Mouse (Mus musculus) forebrain, embryonic 15.5 days (tissue): ENCODE data around the gene Pak6. TPM values are rescaled to one million over a fixed set of nuclear protein-coding genes. Genes with fewer than 3 reads are reported as not detected.

ENCODE experiments used
- ATAC-seq: fragments of 200-750 bp; cut with Nextera tagmentation; replicated peaks from 2 replicates; pipeline ENCODE4 v1.8.0; 2017; ENCODE audit warnings: mild to moderate bottlenecking, moderate TSS enrichment, moderate library complexity
- H3K27ac ChIP-seq: fragments of 300-500 bp; sonication (generic); replicated peaks from 2 replicates; pipeline ENCODE4 v1.5.1; 2015; ENCODE audit warnings: mild to moderate bottlenecking, inconsistent platforms
- H3K27me3 ChIP-seq: fragments of 300-500 bp; sonication (generic); 2 replicates; pipeline ENCODE4 v1.6.1; 2015; ENCODE audit warnings: inconsistent platforms
- H3K36me3 ChIP-seq: fragments of 300-500 bp; sonication (generic); 2 replicates; pipeline ENCODE4 v1.6.1; 2015; ENCODE audit warnings: mild to moderate bottlenecking, inconsistent platforms
- H3K4me1 ChIP-seq: fragments of 300-500 bp; sonication (generic); 2 replicates; pipeline ENCODE4 v1.6.1; 2015; ENCODE audit warnings: inconsistent platforms
- H3K4me2 ChIP-seq: fragments of 300-500 bp; sonication (generic); replicated peaks from 2 replicates; pipeline ENCODE4 v1.6.1; 2015; ENCODE audit warnings: mild to moderate bottlenecking, inconsistent platforms
- H3K4me3 ChIP-seq: fragments of 300-500 bp; sonication (generic); 2 replicates; pipeline ENCODE4 v1.5.1; 2015; ENCODE audit warnings: mild to moderate bottlenecking, inconsistent platforms
- H3K9ac ChIP-seq: fragments of 300-500 bp; sonication (generic); replicated peaks from 2 replicates; pipeline ENCODE4 v1.6.1; 2015; ENCODE audit warnings: mild to moderate bottlenecking, inconsistent platforms
- H3K9me3 ChIP-seq: fragments of 300-500 bp; sonication (generic); 2 replicates; pipeline ENCODE4 v1.6.1; 2016; ENCODE audit warnings: inconsistent platforms
- WGBS: fragments of 180-500 bp; shearing (Covaris S2); methylation state at CpG from one replicate; pipeline ENCODE4 v1.1.7; 2015; ENCODE audit warnings: mixed read lengths; 5-methylcytosine and 5-hydroxymethylcytosine counted together
- polyA plus RNA-seq: library from polyadenylated mRNA; unstranded; fragments of >200 nt; fragmentation: Nextera tagmentation; extraction: Ambion mirVana; gene quantifications from 2 replicates; pipeline ENCODE4 v1.2.1, GENCODE M21; 2015

The Pak6 gene
- polyA plus RNA-seq, 1 experiment from 2014 or later = 29.2 TPM

DNA sequence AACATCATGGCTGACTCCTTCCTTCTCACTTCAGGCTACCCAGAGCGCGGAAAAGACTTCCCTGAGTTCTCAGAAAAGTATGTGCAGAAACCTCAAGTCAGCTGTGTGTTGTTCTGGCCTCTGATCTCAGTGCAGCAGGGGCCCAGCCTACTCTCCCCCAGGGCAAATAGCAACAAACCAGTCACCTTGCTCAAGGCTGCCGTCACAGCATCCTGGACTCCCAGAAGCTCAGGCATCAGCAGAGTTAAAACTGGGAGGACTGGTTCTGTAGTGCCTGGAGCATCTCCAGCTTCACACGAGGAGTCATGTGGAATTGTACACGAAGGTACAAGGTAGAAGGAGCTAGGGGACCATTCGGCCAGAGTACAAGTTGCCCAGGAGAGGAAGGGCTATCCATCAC, 6.1 kb downstream of the Pak6 start:
- no peak for ATAC-seq
- Histone ChIP-seq H3K4me2 (no peak overlapping the region), H3K27ac (no peak overlapping the region), H3K9me3 (no peaks in the 10 kb centered on the region), H3K9ac (no peak overlapping the region), H3K4me3 (no peak overlapping the region), H3K27me3 (no peaks in the 10 kb centered on the region), H3K36me3 (no peaks in the 10 kb centered on the region), H3K4me1 (peaks cover 26% of the 10 kb centered on the region)
- 69% methylated on average over 6 of the region's 6 CpGs for WGBS

DNA sequence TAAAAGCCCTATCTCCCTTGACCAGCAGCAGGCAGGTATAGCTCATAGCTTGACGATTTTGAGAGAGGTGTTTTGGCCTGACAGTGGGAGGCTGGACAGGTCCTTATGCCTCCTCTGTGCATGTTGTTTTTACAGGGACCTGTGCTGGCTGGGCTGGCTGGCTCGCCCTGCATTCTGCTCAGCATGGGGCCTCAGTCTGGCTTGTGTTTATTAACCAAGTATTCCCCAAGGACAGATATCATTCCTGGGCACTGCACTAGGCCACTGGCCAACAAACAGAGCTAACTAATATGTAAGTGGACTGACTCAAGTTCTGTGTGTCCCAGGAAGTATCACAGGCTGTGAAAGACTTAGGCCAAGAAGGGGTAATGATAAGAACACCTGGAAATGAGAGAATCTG, 6.7 kb downstream of the Pak6 start:
- 36% methylated on average over 2 of the region's 2 CpGs for WGBS
- Histone ChIP-seq H3K4me2 (no peak overlapping the region), H3K27me3 (peaks cover 1% of the 10 kb centered on the region; the same call in 1 of the 2 replicates), H3K27ac (no peak overlapping the region), H3K9ac (no peak overlapping the region), H3K4me3 (no peak overlapping the region), H3K36me3 (no peaks in the 10 kb centered on the region), H3K9me3 (no peaks in the 10 kb centered on the region), H3K4me1 (peaks cover 21% of the 10 kb centered on the region)
- no peak for ATAC-seq

DNA sequence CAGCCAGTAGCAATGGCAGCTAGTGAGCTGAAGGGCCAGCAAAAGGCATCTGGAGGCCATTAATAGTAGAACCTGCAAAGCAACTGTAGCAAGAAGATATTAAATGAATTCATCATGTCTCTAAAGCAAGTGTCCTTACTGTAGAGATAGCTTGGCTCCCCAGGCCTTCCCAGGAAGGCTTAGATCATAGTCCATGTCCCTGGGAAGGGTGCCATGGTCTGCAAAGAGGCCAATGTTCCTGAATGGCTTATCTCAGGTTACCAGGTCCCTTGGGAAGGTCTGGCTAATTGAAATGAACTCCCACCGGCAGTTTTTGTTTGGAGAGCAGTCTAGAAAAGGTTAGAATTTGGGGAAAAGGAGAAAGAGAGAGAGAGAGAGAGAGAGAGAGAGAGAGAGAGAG, 8.6 kb downstream of the Pak6 start:
- 69% methylated on average over 1 of the region's 1 CpGs for WGBS
- ATAC-seq = no peak
- Histone ChIP-seq H3K4me3 (no peak overlapping the region), H3K4me1 (peaks cover 9% of the 10 kb centered on the region), H3K4me2 (no peak overlapping the region), H3K27ac (no peak overlapping the region), H3K9ac (no peak overlapping the region), H3K36me3 (no peaks in the 10 kb centered on the region), H3K27me3 (peaks cover 18% of the 10 kb centered on the region; the same call in 1 of the 2 replicates), H3K9me3 (no peaks in the 10 kb centered on the region)

DNA sequence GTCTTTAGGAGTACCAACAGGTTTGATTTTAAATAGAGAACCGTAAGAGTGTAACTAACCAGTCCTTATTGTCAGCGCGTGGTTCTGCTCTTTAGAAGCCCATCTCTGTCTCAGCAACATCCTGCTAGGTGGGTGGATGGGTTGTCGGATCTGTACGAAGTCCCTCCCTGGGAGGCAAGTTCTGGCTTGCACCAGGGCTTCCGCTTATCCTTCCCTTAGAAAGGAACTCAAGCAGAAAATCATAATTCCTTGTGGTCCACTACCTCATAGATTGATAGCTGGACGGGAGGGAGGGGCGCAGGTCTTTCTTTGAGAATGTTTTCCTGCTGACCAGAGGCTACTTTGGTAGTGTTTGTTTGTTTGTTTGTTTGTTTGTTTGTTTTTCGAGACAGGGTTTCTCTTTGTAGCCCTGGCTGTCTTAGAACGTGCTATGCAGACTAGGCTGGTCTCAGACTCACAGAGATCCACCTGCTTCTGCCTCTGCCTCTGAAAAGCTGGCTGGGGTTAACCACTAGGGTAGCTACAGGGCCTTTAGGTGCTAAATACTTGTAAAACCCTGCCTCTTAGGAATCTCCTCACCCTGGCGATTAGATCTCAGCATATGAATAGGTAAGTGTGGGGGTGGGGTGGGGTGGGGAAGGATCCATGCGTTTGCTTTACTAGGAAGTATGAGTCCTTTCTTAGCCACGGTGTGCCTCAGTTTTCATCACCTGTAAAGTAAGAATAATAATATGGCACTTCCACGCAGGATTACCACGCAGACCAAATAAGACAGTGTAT, 10.8 kb downstream of the Pak6 start:
- Histone ChIP-seq H3K4me1 (peaks cover 14% of the 10 kb centered on the region), H3K9ac (no peak overlapping the region), H3K27me3 (peaks cover 35% of the 10 kb centered on the region; the same call in 1 of the 2 replicates), H3K36me3 (no peaks in the 10 kb centered on the region), H3K27ac (no peak overlapping the region), H3K4me3 (no peak overlapping the region), H3K9me3 (no peaks in the 10 kb centered on the region), H3K4me2 (no peak overlapping the region)
- ATAC-seq = no peak
- WGBS = 20% methylated on average over 15 of the region's 15 CpGs

DNA sequence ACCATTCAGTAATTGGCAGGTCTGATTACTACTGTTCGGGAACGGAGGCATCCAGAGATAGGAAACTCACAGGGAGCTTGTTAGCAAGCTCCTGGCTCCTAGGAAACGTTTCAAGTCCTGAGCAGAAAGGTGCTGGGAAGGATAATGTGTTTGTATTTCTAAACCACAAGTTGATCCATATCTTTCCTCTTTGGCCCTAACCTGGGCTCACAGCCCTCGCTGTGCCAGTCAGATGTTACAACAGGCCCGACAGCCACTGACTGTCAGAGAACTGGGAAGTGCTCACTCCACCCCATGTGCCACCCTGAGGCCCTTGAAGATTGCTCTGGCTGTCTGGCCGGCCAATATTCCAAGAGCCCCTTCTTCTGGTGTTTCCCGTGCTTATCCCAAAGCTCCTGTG, 11.4 kb downstream of the Pak6 start:
- Histone ChIP-seq H3K4me1 (peaks cover 14% of the 10 kb centered on the region), H3K9ac (no peak overlapping the region), H3K9me3 (no peaks in the 10 kb centered on the region), H3K4me2 (no peak overlapping the region), H3K4me3 (no peak overlapping the region), H3K36me3 (no peaks in the 10 kb centered on the region), H3K27me3 (peaks cover 41% of the 10 kb centered on the region; the same call in 1 of the 2 replicates), H3K27ac (no peak overlapping the region)
- 27% methylated on average over 7 of the region's 7 CpGs for WGBS
- no peak for ATAC-seq

DNA sequence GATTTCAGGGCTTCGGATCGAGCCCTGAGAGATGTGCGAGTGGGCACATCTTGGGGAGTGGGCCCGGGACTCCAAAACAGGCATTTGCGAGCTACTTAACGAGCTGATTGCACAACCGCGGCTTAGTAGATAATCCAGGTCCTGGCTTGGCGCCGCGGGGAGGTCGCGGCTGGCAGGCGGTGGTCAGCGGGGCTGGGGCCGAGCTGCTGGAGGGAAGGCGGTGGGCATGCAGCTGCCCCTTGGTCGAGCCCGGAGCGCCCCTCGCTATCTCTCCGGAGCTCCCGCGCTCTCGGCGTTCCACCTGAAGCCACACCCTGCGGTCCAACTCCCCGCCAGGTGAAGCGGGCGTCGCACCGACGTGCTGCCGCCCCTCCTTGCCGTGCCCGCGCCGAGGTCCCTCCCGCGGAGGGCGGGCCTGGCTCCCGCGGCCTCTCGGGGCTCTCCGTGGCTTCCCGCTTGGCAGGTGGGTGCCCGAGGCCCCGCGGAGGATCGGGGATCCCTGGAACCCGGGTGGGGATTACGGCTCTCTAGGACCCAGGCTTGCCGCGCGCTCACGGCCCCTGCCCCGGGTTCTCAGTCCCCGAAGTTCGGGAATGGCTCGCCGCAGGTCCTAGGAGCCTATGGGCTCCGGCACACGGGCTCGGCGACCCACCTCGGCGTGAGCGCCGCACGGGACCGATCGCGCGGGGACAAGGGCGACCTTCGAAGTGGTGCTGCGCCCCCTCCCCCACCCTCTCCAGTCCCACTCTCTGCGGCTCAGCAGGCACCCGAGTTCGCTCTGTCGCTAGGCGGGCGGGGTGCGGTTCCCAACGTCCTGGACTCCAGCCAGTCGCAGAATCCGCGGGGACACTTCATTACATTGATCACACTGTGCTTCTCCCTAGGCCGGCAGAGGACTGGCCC, 14.0 kb downstream of the Pak6 start:
- Histone ChIP-seq H3K4me1 (peaks cover 14% of the 10 kb centered on the region), H3K4me3 (peak overlapping the region; percentile 54), H3K9ac (peak overlapping the region; percentile 46), H3K27ac (no peak overlapping the region), H3K9me3 (no peaks in the 10 kb centered on the region), H3K27me3 (peaks cover 42% of the 10 kb centered on the region; the same call in 1 of the 2 replicates), H3K36me3 (no peaks in the 10 kb centered on the region), H3K4me2 (peak overlapping the region; percentile 95)
- under 1% methylated on average over 89 of the region's 89 CpGs for WGBS
- ATAC-seq = peak; percentile 49; the same call in 1 of the 2 replicates

DNA sequence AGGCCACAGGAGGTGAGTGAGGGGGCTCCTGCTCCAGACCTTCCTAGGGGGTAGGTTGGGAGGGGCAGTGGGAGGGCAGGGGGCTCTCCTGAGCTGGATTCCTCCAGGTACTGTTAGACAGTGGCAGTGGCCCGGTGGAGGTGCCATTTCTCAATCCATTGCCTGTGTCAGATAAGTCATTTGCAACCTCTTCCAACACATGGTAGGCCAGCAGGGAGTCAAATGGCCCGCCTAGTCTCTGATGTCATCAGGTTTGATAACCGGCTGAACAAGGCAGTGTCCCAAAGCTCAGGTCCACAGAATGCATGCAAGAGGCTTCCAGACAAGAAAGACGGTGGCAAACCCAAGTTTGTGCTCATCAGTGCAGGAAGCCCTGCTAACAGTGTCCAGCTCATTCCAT, 14.7 kb downstream of the Pak6 start:
- H3K4me1 ChIP-seq = peaks cover 18% of the 10 kb centered on the region
- WGBS = 23% methylated on average over 4 of the region's 4 CpGs
- peak overlapping the region; percentile 95 for H3K4me2 ChIP-seq
- H3K9me3 ChIP-seq = no peaks in the 10 kb centered on the region
- H3K4me3 ChIP-seq = peak overlapping the region; percentile 54
- no peak overlapping the region for H3K27ac ChIP-seq
- peak overlapping the region; percentile 46; the same call in 1 of the 2 replicates for H3K9ac ChIP-seq
- ATAC-seq = no peak
- H3K36me3 ChIP-seq = no peaks in the 10 kb centered on the region
- peaks cover 42% of the 10 kb centered on the region; the same call in 1 of the 2 replicates for H3K27me3 ChIP-seq

DNA sequence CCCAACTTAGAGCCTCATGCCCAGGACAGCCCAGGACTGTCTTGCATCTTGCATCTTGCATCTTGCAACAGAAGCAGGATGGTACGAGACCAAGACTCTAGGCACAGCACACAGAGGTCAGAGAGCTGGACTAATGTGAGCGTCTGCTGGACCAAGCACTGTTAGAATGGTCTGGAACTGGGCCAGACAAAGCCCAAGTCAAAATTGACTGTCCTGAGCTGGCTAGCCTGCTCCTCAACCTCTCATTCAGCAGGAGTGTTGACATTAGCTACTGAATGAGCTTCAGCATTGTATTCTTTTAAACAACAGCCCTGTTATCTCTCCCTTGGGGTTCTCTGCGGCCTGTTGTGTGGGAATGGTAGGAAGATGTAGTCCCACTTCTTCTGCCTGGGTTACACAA, 16.5 kb downstream of the Pak6 start:
- no peak overlapping the region for H3K4me2 ChIP-seq
- no peak overlapping the region for H3K9ac ChIP-seq
- 85% methylated on average over 3 of the region's 3 CpGs for WGBS
- H3K9me3 ChIP-seq = no peaks in the 10 kb centered on the region
- no peak overlapping the region for H3K27ac ChIP-seq
- peaks cover 18% of the 10 kb centered on the region for H3K4me1 ChIP-seq
- H3K27me3 ChIP-seq = peaks cover 42% of the 10 kb centered on the region; the same call in 1 of the 2 replicates
- ATAC-seq = no peak
- no peaks in the 10 kb centered on the region for H3K36me3 ChIP-seq
- H3K4me3 ChIP-seq = no peak overlapping the region

DNA sequence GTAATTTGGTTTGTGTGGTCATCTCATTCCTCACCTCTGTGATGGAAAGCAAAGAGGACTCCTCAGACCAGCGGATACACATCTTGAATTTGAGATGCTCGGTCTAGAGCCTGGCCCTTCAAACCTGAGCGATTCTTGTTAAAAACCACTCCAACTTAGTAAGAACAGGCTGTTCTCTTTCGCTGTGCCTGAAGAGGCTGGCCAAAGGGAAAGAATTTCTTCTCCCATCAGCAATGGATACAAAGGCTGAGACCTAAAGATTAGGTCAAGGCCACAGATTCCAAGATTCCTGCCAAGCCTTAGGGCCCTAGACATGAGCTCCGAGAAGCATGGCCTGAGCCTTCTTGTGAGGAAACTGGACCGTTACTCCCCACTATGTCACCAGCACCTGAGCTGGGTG, 17.8 kb downstream of the Pak6 start:
- no peak overlapping the region for H3K4me3 ChIP-seq
- ATAC-seq = no peak
- H3K9me3 ChIP-seq = no peaks in the 10 kb centered on the region
- peaks cover 18% of the 10 kb centered on the region for H3K4me1 ChIP-seq
- H3K9ac ChIP-seq = no peak overlapping the region
- H3K36me3 ChIP-seq = no peaks in the 10 kb centered on the region
- H3K27me3 ChIP-seq = peaks cover 32% of the 10 kb centered on the region; the same call in 1 of the 2 replicates
- H3K27ac ChIP-seq = no peak overlapping the region
- H3K4me2 ChIP-seq = no peak overlapping the region
- WGBS = 91% methylated on average over 6 of the region's 6 CpGs

DNA sequence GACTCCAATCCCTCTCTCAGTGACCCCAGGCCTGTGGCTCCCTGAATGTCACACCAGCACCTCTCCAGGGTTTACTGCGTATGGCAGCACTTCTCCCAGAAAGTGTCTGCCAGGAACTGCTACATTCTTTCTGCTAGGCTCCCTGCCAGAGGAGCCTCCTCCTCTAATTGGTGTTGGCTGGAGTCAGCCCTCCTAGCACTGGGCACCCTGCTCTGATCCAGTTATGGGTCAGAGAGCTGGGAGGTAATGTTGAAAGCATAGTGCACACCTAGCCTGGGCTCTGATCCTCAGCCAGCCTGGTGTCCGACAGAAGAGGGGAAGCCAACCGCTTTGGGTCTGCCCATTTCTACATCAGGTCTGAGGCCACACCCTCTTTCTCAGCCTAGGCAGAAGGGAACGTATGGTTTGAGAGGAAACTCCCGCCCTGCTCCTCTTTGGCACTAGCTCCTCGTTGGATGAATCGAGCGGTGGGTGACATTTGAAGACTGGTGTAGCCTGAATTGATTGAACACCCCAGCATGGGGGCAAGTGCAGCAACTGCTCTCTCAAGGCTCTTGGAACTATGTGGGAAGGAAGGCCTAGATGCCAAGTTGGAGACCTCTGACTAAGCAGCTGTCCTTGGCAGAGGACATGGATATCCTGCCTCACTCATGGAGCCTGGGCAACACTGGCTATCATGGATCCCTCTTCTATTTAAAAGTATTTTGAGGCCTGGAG, 19.6 kb downstream of the Pak6 start:
- no peak overlapping the region for H3K27ac ChIP-seq
- H3K9me3 ChIP-seq = no peaks in the 10 kb centered on the region
- WGBS = 49% methylated on average over 8 of the region's 8 CpGs
- no peaks in the 10 kb centered on the region for H3K36me3 ChIP-seq
- H3K27me3 ChIP-seq = peaks cover 19% of the 10 kb centered on the region; the same call in 1 of the 2 replicates
- no peak overlapping the region for H3K4me3 ChIP-seq
- ATAC-seq = peak; percentile 35; the same call in 1 of the 2 replicates
- no peak overlapping the region for H3K4me2 ChIP-seq
- H3K4me1 ChIP-seq = peaks cover 4% of the 10 kb centered on the region; the same call in 1 of the 2 replicates
- H3K9ac ChIP-seq = no peak overlapping the region

DNA sequence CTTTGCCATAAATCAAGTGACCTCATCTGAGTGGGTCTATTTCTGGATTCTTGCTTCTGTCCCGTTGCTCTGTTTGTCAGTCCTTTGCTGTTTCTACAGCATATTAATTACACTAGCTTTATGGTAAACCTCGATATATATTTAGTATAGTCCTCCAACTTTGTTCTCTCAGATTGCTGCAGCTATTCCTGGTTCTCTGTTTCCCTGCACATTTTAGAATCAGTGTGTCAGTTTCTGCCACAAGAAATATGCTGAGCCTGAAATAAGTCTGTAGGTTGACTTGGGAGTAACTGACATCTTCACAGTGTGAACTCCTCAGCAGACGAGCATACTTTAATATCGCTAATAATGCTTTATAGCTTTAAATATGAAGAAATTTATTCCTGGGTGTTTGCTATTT, 22.0 kb downstream of the Pak6 start:
- no peak overlapping the region for H3K4me2 ChIP-seq
- ATAC-seq = no peak
- H3K9me3 ChIP-seq = no peaks in the 10 kb centered on the region
- no peak overlapping the region for H3K9ac ChIP-seq
- H3K27ac ChIP-seq = no peak overlapping the region
- WGBS = 88% methylated on average over 4 of the region's 4 CpGs
- no peak overlapping the region for H3K4me3 ChIP-seq
- H3K27me3 ChIP-seq = no peaks in the 10 kb centered on the region
- no peaks in the 10 kb centered on the region for H3K36me3 ChIP-seq
- H3K4me1 ChIP-seq = 0 out of 2 replicates have a peak, but pooled peaks cover 4% of the 10 kb centered on the region
